Mouse (Mus musculus): ENCODE measurements around the gene Itln1.

DNA sequence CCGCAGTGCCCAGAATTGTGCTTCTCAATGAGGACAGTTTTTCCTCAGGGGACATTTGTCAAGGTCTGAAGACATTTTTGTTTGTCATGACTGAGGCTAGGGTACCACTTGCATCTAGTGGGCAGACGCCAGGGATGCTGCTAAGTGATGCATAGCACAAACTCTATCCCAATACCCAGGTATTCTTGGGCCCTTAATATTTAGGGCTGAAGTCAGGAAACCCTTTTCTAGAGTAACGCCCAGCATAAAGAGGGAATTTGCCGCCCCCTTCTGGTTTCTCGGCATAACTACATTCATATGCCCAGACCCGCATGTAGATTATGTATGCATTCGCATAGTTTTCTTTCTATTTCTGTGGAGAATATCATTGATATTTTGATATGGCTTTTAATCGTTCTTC lies 31.7 kb upstream of the Itln1 start:
- TF ChIP-seq CTCF (IDR thresholded peaks at IDR 0.05; ENCODE audit: control insufficient read depth, insufficient read depth, low read length) (no peak), POLR2A (IDR thresholded peaks at IDR 0.05; ENCODE audit: borderline replicate concordance, control insufficient read depth, low read depth, low read length) (no peak)

Measured in bone marrow, adult 2 months (tissue).